In genomic region chr7:15920645-15921190, GRCm38 (mm10) we compare ENCODE assay signal across 8 mouse cellular contexts. TPM values are rescaled to one million over a fixed set of nuclear protein-coding genes. Genes with fewer than 3 reads are reported as not detected.
DNase-seq lines count a peak whose midpoint lies in the region; ATAC-seq and TF ChIP-seq lines count a peak whose summit lies in the region.

No protein-coding gene starts in this region.

- peak overlapping the region; percentile 81 for H3K4me2 ChIP-seq in forebrain, embryonic 16.5 days (ENCODE audit: low read length)
- peak overlapping the region; percentile 83 for H3K4me2 ChIP-seq in liver, embryonic 16.5 days (ENCODE audit: low read depth, low read length)

- 63% methylated on average over 6 of the region's 6 CpGs for WGBS in heart, embryonic 10.5 days
- WGBS in forebrain, embryonic 16.5 days, result 87% methylated on average over 6 of the region's 6 CpGs
- WGBS in liver, embryonic 16.5 days (ENCODE audit: insufficient replicate concordance), result 64% methylated on average over 6 of the region's 6 CpGs

- H3K27ac ChIP-seq in heart, embryonic 10.5 days, result no peak overlapping the region
- H3K27ac ChIP-seq in forebrain, embryonic 16.5 days (ENCODE audit: low read length), result no peak overlapping the region
- no peak overlapping the region for H3K27ac ChIP-seq in liver, embryonic 16.5 days (ENCODE audit: low read length)

- no peaks in the 10 kb centered on the region for H3K9me3 ChIP-seq in heart, embryonic 10.5 days
- H3K9me3 ChIP-seq in E14TG2a.4 (ENCODE audit: low read length), result no peaks in the 10 kb centered on the region
- H3K9me3 ChIP-seq in forebrain, embryonic 16.5 days (ENCODE audit: control insufficient read depth, low read length), result no peaks in the 10 kb centered on the region
- H3K9me3 ChIP-seq in liver, embryonic 16.5 days (replicated peaks; ENCODE audit: control insufficient read depth, low read length), result no peaks in the 10 kb centered on the region

- peak overlapping the region; percentile 81 for H3K4me3 ChIP-seq in heart, embryonic 10.5 days
- H3K4me3 ChIP-seq in E14TG2a.4 (replicated peaks; ENCODE audit: low read length), result peak overlapping the region; percentile 92
- peak overlapping the region; percentile 89 for H3K4me3 ChIP-seq in forebrain, embryonic 16.5 days (replicated peaks; ENCODE audit: low read length)
- peak overlapping the region; percentile 75 for H3K4me3 ChIP-seq in liver, embryonic 16.5 days (ENCODE audit: low read depth, low read length)

- H3K9ac ChIP-seq in forebrain, embryonic 16.5 days (replicated peaks; ENCODE audit: low read depth, low read length), result peak overlapping the region; percentile 79
- no peak overlapping the region for H3K9ac ChIP-seq in liver, embryonic 16.5 days (ENCODE audit: low read depth, low read length)

- ATAC-seq in forebrain, embryonic 16.5 days, result no peak
- ATAC-seq in liver, embryonic 16.5 days (ENCODE audit: low read depth), result no peak

- peaks cover 36% of the 10 kb centered on the region for H3K36me3 ChIP-seq in heart, embryonic 10.5 days
- H3K36me3 ChIP-seq in E14TG2a.4 (ENCODE audit: insufficient read depth, low read length), result peaks cover 48% of the 10 kb centered on the region
- H3K36me3 ChIP-seq in forebrain, embryonic 16.5 days (ENCODE audit: control insufficient read depth, insufficient read depth), result peaks cover 15% of the 10 kb centered on the region
- H3K36me3 ChIP-seq in liver, embryonic 16.5 days (ENCODE audit: control insufficient read depth, insufficient read depth), result peaks cover 2% of the 10 kb centered on the region; the same call in 1 of the 2 replicates

- no peaks in the 10 kb centered on the region; the same call in 1 of the 2 replicates for H3K27me3 ChIP-seq in heart, embryonic 10.5 days (ENCODE audit: insufficient read depth, poor library complexity, severe bottlenecking)
- peaks cover 26% of the 10 kb centered on the region for H3K27me3 ChIP-seq in E14TG2a.4 (ENCODE audit: insufficient read depth, low read length)
- no peaks in the 10 kb centered on the region for H3K27me3 ChIP-seq in forebrain, embryonic 16.5 days (replicated peaks; ENCODE audit: control insufficient read depth, insufficient read depth, low read length)
- H3K27me3 ChIP-seq in liver, embryonic 16.5 days (ENCODE audit: control insufficient read depth, insufficient read depth, low read depth, low read length), result no peaks in the 10 kb centered on the region

- no peak for TF ChIP-seq CTCF in E14TG2a.4 (conservative IDR thresholded peaks at IDR 0.05; ENCODE audit: low read length)

- DNase-seq in heart, embryonic 10.5 days (ENCODE audit: low spot score), result no peak
- no peak for DNase-seq in heart, postnatal 4 days
- DNase-seq in urinary bladder, postnatal 25 days (ENCODE audit: low spot score), result no peak
- DNase-seq in adrenal gland, adult 8-10 months, result no peak
- no peak for DNase-seq in left cerebral cortex, adult 11 months (ENCODE audit: low spot score)

- H3K4me1 ChIP-seq in heart, embryonic 10.5 days, result peaks cover 21% of the 10 kb centered on the region
- H3K4me1 ChIP-seq in E14TG2a.4 (replicated peaks; ENCODE audit: low read depth, low read length), result peaks cover 48% of the 10 kb centered on the region
- peaks cover 24% of the 10 kb centered on the region for H3K4me1 ChIP-seq in forebrain, embryonic 16.5 days (replicated peaks; ENCODE audit: control insufficient read depth, insufficient read depth, low read length)
- peaks cover 30% of the 10 kb centered on the region for H3K4me1 ChIP-seq in liver, embryonic 16.5 days (ENCODE audit: control insufficient read depth, low read depth, low read length)

RNA-seq across cellular contexts. Expression of gene Selenow, which starts 1.5 kb away (rescaled TPM):
- 750 and 752 TPM in 2 replicates for polyA plus RNA-seq in heart, embryonic 10.5 days (2016; fragmentation: Nextera tagmentation; extraction: Ambion mirVana)
- total RNA-seq in heart, postnatal 4 days (2021), result 100 to 1,000 TPM; 194 to 214 TPM
- polyA plus RNA-seq in forebrain, embryonic 16.5 days (2015; fragmentation: Nextera tagmentation; extraction: Ambion mirVana), result 1,473 and 1,544 TPM in 2 replicates
- 235 and 256 TPM in 2 replicates for polyA plus RNA-seq in liver, embryonic 16.5 days (2015; fragmentation: Nextera tagmentation; extraction: Ambion mirVana)
- total RNA-seq in adrenal gland, adult 8-10 months (2022), result 100 to 1,000 TPM; 169 to 222 (median 210) TPM

RNA-seq across cellular contexts. Expression of gene Nop53, which starts 25.2 kb away (rescaled TPM):
- polyA plus RNA-seq in heart, embryonic 10.5 days (2016; fragmentation: Nextera tagmentation; extraction: Ambion mirVana), result 136 and 152 TPM in 2 replicates
- 100 to 1,000 TPM; 139 to 142 TPM for total RNA-seq in heart, postnatal 4 days (2021)
- 139 and 141 TPM in 2 replicates for polyA plus RNA-seq in forebrain, embryonic 16.5 days (2015; fragmentation: Nextera tagmentation; extraction: Ambion mirVana)
- polyA plus RNA-seq in liver, embryonic 16.5 days (2015; fragmentation: Nextera tagmentation; extraction: Ambion mirVana), result 71.8 and 79.1 TPM in 2 replicates
- total RNA-seq in adrenal gland, adult 8-10 months (2022), result 100 to 1,000 TPM; 175 to 199 (median 191) TPM

RNA-seq across cellular contexts. Expression of gene Crxos, which starts 38.3 kb away (rescaled TPM):
- not detected in 2 replicates for polyA plus RNA-seq in heart, embryonic 10.5 days (2016; fragmentation: Nextera tagmentation; extraction: Ambion mirVana)
- not detected for total RNA-seq in heart, postnatal 4 days (2021)
- not detected in 2 replicates for polyA plus RNA-seq in forebrain, embryonic 16.5 days (2015; fragmentation: Nextera tagmentation; extraction: Ambion mirVana)
- not detected in 2 replicates for polyA plus RNA-seq in liver, embryonic 16.5 days (2015; fragmentation: Nextera tagmentation; extraction: Ambion mirVana)
- not detected for total RNA-seq in adrenal gland, adult 8-10 months (2022)

RNA-seq across cellular contexts. Expression of gene Crx, which starts 41.0 kb away (rescaled TPM):
- not detected in 2 replicates for polyA plus RNA-seq in heart, embryonic 10.5 days (2016; fragmentation: Nextera tagmentation; extraction: Ambion mirVana)
- total RNA-seq in heart, postnatal 4 days (2021), result not detected
- polyA plus RNA-seq in forebrain, embryonic 16.5 days (2015; fragmentation: Nextera tagmentation; extraction: Ambion mirVana), result 0.07 TPM in 1 of 2 replicates, not detected in the other
- polyA plus RNA-seq in liver, embryonic 16.5 days (2015; fragmentation: Nextera tagmentation; extraction: Ambion mirVana), result not detected in 2 replicates
- total RNA-seq in adrenal gland, adult 8-10 months (2022), result not detected

RNA-seq across cellular contexts. Expression of gene Ehd2, which starts 46.6 kb away (rescaled TPM):
- polyA plus RNA-seq in heart, embryonic 10.5 days (2016; fragmentation: Nextera tagmentation; extraction: Ambion mirVana), result 22.1 and 26.2 TPM in 2 replicates
- 100 to 1,000 TPM; 193 to 197 TPM for total RNA-seq in heart, postnatal 4 days (2021)
- polyA plus RNA-seq in forebrain, embryonic 16.5 days (2015; fragmentation: Nextera tagmentation; extraction: Ambion mirVana), result 5.4 and 5.6 TPM in 2 replicates
- polyA plus RNA-seq in liver, embryonic 16.5 days (2015; fragmentation: Nextera tagmentation; extraction: Ambion mirVana), result 4.7 and 5.6 TPM in 2 replicates
- total RNA-seq in adrenal gland, adult 8-10 months (2022), result 10 to 100 TPM; 23.3 to 100.0 (median 41.1) TPM
